Mouse (Mus musculus) gonadal fat pad, adult 2 months (tissue): ENCODE measurements around the gene Kbtbd2. TPM values are rescaled to one million over a fixed set of nuclear protein-coding genes. Genes with fewer than 3 reads are reported as not detected.

Experiments
- DNase-seq: peaks from one replicate; pipeline ENCODE4 v3.0.0-alpha.2; 2012; ENCODE audit warnings: low read depth
- polyA plus RNA-seq: library from polyadenylated mRNA; depleted of rRNA; stranded (reverse); fragments of >200 nt; gene quantifications from 2 replicates; pipeline ENCODE4 v1.2.3, GENCODE M21; 2012; rRNA removed

Kbtbd2 gene
- 9.4 and 10.9 TPM in 2 replicates for polyA plus RNA-seq

DNA sequence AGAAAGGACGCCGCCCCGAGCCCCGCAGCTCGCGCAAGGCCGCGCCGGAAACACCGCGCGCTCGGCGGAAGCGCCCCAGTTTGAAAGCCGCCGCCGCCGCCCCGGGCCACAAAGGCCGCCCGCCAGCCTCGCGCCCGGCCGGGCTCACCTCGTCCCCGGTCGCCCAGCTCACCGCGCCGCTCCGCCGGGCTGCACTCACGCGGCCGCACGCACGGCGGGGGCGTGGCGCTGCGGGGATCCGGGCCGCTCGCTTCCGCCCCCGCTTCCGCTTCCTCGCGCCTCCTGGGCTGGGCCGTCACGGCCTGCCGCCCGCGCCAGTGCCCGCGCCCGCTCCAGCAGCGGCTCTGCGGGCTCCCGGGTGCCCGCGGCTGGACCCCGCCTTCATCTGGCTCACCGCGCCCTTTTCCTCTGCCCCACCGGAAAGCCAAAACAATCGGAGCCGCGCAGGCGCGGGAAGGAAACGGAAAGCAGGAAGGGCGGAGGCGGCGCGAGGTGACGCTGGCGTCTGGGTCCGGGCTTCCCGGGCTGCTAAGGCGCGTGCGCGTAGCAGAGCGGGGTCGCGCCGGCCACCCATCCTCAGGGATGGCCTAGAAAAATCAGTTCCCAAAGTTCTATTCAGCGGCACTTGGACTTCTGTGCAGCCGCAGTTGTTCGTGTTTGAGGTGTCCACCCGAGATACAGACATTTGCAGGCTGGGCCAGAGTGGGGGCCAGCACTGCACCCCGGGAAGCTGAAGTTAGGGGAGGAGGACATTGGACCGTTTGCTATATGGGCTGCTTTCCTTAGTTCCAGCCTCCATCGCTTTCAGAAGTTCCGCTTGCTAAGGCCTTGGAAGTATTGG, at the start of gene Kbtbd2:
Gene Kbtbd2 (minus strand): TSS at position 503 of the 841 bp plus-strand sequence.
- DNase-seq: no peak

DNA sequence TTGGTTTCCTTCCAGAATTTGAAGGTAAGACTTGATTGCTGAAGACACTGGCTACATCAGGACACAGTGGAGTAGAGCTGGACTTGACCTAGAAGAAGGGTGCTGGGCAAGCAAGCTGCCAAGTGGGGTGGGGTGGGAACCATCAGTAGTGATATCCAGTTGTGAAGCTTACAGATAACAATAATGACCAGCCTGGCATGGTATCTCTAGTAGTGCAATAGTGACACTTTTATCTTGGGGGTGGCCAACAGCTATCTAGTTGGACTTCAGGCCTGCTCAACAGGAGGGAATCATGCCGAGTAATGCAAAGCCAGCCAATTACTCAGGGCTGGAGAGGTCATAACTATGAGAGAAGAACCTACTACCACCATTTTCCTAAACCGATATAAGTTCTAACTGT, 46.8 kb upstream of the Kbtbd2 start:
- no peak for DNase-seq

DNA sequence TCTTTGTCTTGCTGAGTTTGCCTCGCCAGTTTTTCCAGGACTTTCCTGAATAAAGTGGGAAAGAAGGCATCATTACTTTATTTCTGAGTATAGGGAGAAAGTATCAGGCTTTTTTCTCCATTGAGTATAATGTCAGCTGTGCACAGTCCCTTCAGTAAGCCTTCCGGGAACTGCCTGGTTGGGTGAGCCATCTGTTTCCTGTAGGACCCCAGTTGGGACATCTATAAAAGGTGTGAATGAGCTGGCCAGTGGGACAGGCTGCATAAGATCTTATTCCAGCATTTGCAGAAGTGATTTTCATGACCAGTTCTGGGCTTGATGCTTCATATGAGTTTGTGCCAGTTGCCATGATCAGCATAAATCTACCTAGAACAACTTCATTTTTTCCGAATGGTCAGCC, 45.6 kb upstream of the Kbtbd2 start:
- no peak for DNase-seq

DNA sequence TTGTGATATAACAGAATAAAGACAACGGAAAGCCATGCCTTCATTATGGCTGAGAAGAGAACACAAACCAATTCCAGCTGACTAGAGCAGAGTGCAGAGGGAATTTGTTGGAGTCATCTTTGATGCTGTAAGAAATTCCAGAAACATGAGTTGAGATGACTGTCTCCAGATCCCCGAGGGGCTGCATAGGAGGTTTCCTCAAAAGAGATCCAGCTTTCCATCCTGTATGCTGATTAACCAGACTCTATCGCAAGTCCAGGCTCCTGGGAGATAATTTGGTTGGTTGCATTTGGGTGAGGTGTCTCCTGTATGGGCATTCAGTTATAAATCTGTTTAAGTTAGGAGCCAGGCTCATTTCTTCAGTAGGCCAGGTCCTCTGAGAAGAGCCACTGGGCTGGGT, 40.0 kb upstream of the Kbtbd2 start:
- no peak for DNase-seq

DNA sequence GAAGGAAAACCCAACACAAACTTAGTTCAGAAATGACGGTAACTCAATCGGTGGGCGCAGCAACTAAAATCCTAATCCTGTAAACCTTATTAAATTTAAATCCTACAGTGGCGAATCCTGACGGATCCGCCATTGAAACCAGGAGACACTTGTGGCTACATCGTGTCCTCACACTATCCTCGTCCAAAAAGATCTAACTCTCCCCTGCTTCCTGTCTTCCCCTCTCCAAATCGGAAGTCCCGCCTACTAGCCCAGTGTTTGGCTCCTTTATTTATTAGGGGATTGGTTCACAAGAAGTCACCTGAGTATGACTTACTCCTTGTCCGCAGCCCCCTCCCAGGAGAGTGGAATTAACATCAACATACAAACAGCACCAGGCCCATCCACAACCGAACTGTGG, 39.6 kb upstream of the Kbtbd2 start:
- DNase-seq: no peak

DNA sequence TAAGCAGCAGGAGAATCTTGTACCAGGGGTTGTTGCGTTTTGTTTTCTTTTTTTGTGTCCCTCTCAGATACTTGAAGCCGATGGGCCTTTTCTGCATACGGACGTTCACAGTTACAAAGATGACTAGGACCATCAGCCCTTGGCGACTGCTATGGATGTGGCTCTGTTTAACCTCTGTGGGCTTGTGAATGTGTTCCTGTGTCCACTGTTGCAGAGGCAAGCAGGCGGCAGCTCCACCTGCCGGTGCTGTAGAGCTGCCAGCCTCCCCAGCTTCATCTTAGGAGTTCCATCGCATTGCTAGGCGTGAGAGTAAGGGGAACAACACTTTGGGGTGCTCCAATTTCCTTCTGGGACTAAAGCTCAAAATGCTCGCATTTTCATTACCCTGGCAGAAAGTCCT, 37.9 kb upstream of the Kbtbd2 start:
- no peak for DNase-seq

DNA sequence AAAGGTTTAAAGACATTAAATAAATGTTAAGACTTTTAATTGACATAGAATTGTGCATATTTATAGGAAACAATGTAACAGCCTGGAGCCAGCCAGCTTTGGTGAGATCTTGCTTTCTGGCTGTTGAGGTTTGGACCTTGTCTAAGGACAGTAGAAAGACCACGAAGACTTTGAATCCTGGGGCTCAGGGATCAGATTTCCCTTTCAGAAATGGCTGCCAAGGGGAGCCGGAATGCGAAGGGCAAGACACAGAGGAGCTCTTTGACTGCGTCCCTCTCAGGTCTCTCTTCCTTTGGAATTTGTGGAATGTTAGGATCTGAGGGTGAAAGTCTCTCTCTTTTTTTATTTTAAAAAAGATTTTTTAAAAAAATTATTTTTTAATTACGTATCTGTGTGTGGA, 37.2 kb upstream of the Kbtbd2 start:
- no peak for DNase-seq

DNA sequence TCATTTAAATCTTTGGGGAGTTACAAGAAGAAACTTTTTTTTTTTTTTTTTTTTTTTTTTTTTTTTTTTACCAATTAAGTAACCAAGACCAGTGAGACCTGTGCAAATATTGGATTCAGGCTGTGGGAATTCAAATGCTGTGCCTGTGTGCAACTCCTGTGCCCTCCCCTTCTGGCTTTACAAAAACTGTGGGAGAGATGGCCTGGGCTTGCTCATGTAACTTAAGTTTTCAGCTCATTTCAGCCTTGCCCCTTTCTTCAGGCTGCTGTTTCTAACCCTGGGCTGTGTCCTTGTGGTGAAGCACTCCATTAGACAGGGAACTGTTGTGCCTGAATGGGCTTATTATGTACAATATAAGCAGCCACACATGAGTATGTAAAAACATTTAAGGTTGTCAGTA, 35.2 kb upstream of the Kbtbd2 start:
- no peak for DNase-seq

DNA sequence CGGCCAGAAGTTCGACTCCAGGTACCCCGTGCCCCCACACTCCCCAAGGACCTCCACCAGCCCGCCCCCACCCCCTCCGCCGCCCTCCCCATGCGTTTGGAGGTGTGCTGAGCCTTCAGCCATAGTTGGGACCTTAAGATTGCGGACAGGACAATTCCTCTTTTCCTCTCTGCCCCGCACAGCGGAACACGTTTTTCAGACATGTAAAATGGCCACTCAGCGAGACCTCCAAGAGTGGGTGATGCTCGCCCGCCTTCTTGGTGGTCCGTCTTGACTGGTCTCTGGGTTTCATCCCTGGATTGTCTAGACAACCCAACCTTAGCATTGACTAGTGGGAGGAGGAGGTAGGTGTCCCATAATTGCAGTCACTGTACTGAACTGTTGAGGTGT, 34.8 kb upstream of the Kbtbd2 start:
- DNase-seq: no peak

DNA sequence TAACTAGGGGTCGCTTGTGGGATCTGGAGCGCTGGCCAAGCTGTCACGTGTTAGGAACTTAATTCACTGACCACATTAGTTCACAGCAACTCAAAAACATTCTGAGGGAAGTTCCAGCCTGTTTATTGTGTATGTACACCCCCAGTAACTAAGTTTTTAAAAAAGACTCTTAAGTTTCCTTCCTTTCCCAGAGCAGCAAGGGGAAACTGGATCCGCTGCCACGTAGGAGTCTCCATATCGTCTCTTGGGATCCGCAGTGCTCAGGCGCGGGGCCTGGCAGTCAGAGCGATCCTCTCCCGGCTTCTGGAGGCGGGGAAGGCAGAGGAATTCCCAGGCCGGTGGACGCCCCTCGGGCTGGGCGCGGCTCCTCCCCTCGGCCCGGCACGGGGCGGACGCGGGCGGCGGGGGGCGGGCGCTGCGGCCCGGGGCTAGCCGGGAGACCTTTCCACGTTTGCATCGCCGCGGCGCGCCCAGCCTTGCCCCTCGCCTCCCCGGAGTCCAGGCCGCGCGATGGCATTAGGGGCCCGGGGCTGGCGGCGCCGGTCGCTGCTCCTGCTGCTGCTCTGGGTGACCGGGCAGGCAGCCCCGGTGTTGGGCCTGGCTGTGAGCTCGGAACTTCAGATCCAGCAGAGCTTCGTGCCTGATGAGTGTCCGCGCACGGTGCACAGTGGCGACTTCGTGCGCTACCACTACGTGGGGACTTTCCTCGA, 34.2 kb upstream of the Kbtbd2 start, which contains the start of gene Fkbp9:
Gene Fkbp9 (plus strand): TSS at position 363 of the 710 bp plus-strand sequence.
- no peak for DNase-seq

DNA sequence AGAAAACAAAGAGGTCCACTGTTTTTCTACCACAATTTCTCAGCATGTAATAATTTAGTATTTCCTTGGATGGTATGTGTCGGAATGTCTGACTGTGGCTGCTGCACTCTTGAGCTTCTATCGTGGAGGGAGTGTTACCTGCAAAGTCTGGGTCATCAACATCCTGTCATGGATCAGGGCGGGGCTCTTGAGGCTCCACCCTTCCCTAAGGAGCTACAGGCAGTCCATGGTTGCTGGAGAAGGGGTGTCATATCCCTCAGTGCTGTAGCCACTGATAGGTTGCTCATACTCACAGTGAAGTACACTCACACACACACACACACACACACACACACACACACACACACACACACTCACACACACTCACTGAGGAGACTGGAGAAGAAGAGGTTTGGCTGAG, 28.0 kb upstream of the Kbtbd2 start:
- no peak for DNase-seq

DNA sequence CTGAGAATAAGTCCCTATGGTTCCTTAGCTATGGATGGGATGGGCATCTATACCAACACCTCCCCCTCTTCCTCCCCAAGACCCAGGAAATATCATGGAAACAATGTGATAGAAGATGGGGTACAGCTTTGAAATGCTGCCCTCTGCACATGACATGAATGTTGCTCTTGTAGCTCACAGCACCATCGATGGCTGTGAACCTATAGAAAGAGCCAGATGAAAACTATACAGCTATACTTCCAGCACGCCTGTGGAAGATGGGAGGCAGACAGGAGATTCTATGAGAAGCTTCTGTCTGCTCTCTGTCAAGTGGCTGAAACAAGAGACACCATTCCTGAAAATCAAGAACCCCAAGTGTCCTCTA, 21.5 kb upstream of the Kbtbd2 start:
- DNase-seq: no peak

DNA sequence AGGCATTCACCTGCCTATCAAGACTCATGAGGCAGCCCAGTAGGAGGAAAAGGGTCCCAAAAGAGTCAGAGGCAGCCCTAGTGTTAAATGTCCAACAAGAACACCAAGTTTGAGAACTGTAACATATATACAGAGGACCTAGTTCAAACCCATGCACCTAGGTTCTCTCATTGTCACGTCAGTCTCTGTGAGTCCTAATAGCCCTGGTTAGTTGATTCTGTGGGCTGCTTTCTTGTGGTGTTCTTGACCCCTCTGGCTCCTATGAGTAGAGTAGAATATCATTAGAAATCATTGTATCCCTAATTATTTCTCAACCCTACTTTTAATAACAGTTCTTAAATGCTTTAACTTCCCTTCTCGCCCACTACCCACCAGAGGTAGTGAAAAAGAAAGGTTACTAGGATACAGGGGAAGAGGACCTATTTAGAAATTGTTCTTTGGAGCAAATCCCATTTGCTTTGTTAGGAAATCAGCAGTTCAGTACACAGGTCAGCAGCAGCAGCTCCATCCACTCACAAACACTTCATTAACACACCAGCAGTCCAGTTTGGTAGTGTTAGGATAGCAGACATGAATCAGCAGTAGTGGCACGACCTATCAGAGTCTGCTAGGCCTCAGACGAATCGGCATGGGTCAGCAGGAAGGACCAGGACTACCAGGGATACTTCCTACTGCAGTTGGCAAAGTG, 21.0 kb upstream of the Kbtbd2 start:
- DNase-seq: no peak

DNA sequence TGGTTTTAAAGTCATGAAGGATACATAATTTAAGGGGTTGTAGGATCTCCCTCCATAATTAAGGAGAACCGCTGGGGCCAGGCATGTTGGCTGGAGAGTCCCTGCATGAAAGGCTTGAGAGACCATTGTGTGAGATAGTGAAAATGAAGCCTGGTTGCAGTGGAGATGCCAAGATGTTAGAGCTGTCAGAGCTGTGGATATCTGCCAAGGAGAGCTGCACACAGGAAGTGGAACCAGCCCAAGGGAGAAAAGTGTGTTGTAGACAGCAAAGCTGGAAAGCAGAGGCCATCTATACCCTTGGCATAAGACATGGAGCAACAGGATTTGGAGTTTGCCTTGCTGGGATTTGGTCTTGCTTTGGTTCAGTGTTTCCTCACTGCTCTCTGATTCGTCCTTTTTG, 15.7 kb upstream of the Kbtbd2 start:
- no peak for DNase-seq

DNA sequence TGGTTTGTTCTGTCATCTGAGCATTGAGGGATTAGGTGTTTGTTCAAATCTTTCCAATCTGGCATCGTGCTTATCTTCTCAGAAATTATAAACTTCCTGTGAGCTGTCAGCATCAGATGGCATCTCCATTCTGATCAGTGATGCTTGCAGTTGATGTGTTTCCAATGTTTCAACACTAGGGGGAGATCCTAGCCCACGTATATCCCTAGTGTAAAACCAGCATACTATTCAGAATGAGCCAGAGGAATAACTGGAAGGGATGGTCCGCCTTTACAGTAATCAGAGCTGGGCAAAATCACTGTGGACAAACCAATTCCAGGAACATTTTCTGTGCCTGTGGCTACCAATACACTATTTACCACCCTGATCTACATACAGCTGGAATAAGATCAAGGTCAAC, 11.0 kb upstream of the Kbtbd2 start:
- DNase-seq: no peak

DNA sequence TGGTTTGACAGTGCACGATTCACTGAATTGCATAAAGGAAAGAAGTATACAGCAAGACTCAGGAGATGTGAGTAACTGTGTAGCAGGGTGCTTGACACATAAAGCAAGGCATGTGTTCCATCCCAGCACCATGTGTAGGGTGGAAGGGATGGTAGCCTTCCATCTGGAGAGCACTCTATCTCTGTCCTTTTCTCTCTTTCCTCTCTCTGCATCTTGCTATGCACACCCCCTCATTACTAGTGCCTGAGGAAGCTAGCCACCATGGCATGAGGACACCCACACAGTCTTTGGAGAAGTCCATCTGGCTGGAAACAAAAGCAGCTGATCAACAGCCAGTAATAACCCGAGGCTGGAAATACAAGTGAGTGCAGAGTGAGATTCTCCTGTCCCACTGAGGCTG, 8.6 kb upstream of the Kbtbd2 start:
- no peak for DNase-seq

DNA sequence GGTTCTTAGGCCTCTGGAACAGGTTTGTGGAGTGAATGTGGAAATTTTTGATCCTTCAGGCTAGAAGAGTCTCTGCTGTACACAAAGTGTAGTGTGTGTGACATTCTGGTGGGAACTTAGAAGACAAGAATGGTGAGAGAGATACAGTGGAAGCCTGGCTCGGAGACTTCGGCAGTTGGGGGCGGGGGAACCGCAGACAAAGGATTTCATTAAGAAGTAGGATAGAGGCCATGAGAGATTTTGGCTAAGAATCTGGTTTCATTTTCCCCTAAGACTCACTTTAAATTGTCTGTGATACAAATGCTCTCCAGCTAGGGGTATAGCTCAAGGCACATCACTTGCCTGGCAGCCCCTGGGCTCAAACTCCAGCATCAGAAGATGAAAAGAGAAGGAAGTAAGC, 7.4 kb upstream of the Kbtbd2 start:
- DNase-seq: no peak

DNA sequence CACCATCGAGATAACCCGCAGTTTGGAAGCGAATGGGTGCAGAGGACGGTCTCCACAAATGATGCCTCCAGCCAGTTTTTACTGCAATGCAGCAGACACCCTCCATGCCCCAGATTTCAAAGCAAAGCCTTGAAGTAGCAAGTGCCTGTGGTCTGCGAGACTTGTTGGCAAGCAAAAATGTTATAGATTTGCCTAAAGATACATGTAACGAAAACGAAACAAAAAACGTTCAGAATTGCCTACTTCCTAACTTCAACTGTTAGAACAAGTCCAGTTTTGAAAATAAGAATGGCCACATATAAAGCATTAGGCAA, 496 bp upstream of the Kbtbd2 start:
- DNase-seq: no peak

DNA sequence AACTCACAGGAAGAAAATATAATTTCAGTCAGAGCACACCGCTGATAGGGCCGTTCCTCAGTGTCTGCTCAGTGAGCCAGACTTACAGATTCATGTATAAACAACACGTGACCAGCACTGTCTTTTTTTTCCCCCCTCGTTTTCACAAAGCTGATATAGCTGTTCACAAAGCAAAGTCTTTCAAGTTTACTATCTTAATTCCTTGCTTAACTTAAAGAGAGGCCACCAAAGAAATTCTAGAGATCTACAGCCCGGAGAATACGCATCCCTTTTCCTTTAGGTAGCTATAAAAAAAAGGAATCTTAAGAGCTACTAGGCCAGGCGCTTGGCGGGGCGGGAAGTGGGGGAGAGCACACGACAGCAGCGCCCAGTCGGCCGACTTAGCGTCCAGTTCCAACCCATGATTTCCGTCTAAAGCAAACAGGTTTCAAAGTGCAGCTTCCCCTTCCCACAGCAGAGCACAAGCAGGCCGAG, 908 bp downstream of the Kbtbd2 start:
- DNase-seq: no peak

DNA sequence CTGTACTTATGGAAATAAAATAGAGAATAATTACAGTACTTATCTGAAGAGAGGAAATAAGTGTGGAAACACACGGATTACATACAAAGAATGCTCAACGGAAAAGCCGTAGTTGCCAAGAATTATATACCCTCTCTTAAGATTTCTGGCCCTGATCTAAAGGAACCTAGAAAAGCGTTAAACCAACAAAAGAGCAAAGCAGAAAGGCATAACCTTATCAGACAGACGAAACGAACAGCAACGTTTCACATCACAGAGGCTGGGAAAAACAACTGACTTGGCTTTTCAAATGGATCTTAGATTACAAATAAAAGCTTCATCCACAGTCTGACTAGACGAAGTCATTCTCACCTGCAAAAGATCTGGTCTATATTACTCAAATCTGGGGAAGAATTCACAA, 1.4 kb downstream of the Kbtbd2 start:
- DNase-seq: no peak

DNA sequence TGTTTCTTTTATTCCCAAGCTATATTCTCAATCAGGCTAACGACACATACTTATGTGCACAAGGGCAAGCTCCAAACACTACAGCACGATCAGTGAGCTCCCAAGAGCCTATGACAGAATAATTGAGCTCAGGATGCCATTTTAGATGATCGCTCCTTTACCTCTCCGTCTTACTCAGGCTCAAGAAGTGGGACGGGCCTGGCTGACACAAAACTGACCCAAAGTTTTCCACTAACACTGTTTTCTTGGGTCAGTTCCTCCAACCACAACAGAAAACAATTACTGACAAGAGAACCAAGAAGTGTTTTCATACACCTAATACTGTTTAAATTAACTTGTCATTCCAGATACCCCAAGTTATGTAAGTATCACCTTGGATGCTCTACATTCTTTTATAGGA, 2.8 kb downstream of the Kbtbd2 start:
- DNase-seq: no peak

DNA sequence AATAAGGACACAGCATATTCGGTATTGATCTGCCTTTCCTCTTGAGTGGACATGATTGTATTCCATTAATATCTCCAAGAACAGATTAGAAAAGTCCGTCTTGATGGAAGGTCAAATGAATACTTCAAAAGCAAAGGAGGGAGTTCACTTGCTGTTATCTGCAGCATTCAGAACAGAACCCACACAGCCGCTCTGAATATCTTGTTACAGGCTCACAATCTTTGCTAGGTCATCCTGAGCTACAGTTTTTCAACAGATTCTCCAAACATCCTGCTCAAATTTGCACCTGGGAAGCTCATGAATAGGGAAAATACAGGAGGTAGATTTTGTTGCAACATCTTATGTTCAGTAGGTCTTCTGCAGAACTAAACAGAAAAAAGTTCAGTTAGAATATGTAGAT, 8.3 kb downstream of the Kbtbd2 start:
- no peak for DNase-seq

DNA sequence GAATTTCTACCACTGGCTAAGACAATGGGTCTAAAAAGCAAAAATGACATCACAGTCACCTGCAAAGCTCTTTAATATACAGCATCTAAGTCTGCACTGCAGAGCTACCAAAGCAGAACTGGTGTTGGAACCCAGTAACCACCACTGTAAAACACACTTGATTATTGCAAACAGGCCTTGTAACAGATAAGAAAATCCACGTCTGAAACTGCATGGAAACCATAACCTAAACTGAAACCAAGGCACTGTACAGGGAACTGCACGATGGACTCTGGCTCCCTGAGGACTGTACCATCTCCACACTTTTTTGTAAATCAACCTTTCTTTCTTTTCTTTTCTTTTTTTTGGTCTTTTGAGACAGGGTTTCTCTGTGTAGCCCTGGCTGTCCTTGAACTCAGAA, 9.9 kb downstream of the Kbtbd2 start:
- no peak for DNase-seq
